Mouse (Mus musculus) kidney, adult 2 months (tissue): Measurements from ENCODE around the gene H2-Aa. TPM values are rescaled to one million over a fixed set of nuclear protein-coding genes. Genes with fewer than 3 reads are reported as not detected.

Experiments used
- DNase-seq: peaks from one replicate; pipeline ENCODE4 v3.0.0; 2021
- H3K27ac ChIP-seq: fragments of 200-500 bp; 2 replicates; pipeline ENCODE4 v1.5.1; 2012; ENCODE audit warnings: low read depth, low read length, control low read depth, inconsistent platforms; ENCODE audit not compliant: insufficient read depth
- H3K27me3 ChIP-seq: fragments of 200-500 bp; replicated peaks from 2 replicates; pipeline ENCODE4 v1.6.1; 2012; ENCODE audit warnings: mild to moderate bottlenecking, moderate library complexity, low read length, inconsistent platforms; ENCODE audit not compliant: control insufficient read depth, insufficient read depth
- H3K36me3 ChIP-seq: fragments of 200-500 bp; 2 replicates; pipeline ENCODE4 v1.6.1; 2012; ENCODE audit warnings: mild to moderate bottlenecking, moderate library complexity, low read length, inconsistent platforms; ENCODE audit not compliant: control insufficient read depth, insufficient read depth
- H3K4me1 ChIP-seq: fragments of 200-500 bp; 2 replicates; pipeline ENCODE4 v1.6.1; 2011; ENCODE audit warnings: low read length; ENCODE audit not compliant: control insufficient read depth, insufficient read depth
- H3K4me3 ChIP-seq: fragments of 200-500 bp; 2 replicates; pipeline ENCODE4 v1.5.1; 2011; ENCODE audit warnings: mild to moderate bottlenecking, low read depth, low read length, control low read depth; ENCODE audit not compliant: insufficient read depth
- CTCF ChIP-seq: fragments of 200-500 bp; conservative IDR thresholded peaks from 2 replicates; pipeline ENCODE4 v1.5.1; 2011; ENCODE audit warnings: low read depth, mild to moderate bottlenecking, control low read depth, low read length, moderate library complexity, mixed read lengths; ENCODE audit not compliant: insufficient read depth, insufficient read length
- POLR2A ChIP-seq: fragments of 200-500 bp; IDR thresholded peaks from one replicate; pipeline ENCODE4 v1.6.1; 2011; ENCODE audit warnings: low read depth, low read length, control low read depth
- WGBS: fragments of 180-500 bp; shearing (Covaris S2); methylation state at CpG from one replicate; pipeline ENCODE4 v1.1.7; 2018; 5-methylcytosine and 5-hydroxymethylcytosine counted together
- polyA plus RNA-seq: library from polyadenylated mRNA; depleted of rRNA; stranded (reverse); fragments of >200 nt; gene quantifications from 2 replicates; pipeline ENCODE4 v1.2.3, GENCODE M21; 2012; rRNA removed

Gene H2-Aa
- 192 and 298 TPM in 2 replicates for polyA plus RNA-seq

DNA sequence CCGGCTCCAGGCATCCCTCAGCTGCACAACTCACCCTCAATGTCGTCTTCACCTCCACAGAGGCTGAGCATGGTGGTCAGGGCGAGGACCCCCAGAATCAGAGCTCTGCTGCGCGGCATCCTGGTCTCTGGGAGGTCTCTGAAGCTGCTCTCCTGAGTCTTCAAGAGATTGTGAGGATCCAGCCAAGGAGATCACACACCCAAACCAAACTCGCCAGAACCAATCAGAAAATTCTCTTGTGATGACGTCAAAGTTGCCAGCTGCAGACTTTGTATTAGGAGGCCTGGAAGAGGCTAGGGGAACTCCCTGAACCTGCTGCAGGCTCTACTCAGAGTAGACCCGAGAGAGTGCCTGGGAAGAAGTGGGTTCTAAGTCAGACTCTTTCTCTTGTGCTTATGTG is at the start of gene H2-Aa:
H2-Aa (minus strand) TSS at position 176 of the 400 bp plus-strand sequence.
- Histone ChIP-seq H3K27ac (no peak within 1 kb of the TSS), H3K4me3 (peak within 1 kb of the TSS; percentile 13; the same call in 1 of the 2 replicates), H3K4me1 (no peaks in the 10 kb centered on the region), H3K27me3 (no peaks in the 10 kb centered on the region), H3K36me3 (no peaks in the 10 kb centered on the region)
- no peak for TF ChIP-seq POLR2A
- no peak for TF ChIP-seq CTCF
- WGBS, result 18% methylated on average over 8 of the region's 8 CpGs
- DNase-seq, result peak; percentile 93

DNA sequence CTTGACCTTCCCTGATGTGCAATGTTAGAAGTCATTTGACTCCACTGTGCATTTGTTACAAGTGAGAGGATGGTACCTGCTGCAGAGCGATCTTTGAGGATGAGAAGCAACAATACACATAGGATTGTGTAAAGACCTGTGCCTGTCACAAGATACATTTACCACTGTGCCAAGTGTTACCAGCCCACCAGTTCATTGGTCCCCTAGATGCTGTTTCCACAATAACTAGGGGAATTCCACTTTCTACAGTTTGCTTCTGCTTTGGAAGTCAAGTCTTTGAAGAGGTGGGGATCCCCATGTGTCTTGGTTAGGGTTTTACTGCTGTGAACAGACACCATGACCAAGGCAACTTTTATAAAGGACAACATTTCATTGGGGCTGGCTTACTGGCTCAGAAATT is 43.6 kb upstream of the H2-Aa start:
- Histone ChIP-seq H3K36me3 (no peaks in the 10 kb centered on the region), H3K4me3 (no peak overlapping the region), H3K27me3 (no peaks in the 10 kb centered on the region), H3K4me1 (no peaks in the 10 kb centered on the region), H3K27ac (no peak overlapping the region)
- 90% methylated on average over 1 of the region's 1 CpGs for WGBS
- TF ChIP-seq POLR2A, result no peak
- no peak for TF ChIP-seq CTCF
- no peak for DNase-seq

DNA sequence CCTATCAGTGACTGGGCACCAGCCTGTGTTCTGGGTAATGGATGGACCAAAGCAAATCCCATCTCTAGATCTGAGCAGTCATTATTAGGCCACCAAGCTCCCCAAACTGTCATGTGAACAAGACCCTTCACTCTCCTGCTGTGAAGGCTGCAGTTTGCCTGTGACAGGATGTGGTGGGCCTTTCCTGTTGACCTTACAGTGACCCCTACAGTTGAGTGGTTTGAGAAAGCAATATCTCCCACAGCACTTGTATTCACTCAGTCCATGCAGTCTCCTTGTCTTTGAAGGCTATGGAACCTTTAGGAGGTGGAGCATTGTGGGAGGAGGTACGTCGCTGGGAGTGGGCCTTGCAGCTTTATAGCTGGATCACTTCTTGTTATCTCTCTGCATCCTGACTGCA is 42.2 kb upstream of the H2-Aa start:
- Histone ChIP-seq H3K27me3 (no peaks in the 10 kb centered on the region), H3K36me3 (no peaks in the 10 kb centered on the region), H3K4me3 (no peak overlapping the region), H3K4me1 (no peaks in the 10 kb centered on the region), H3K27ac (no peak overlapping the region)
- DNase-seq, result no peak
- TF ChIP-seq CTCF (no peak), POLR2A (no peak)
- WGBS, result 66% methylated on average over 2 of the region's 2 CpGs

DNA sequence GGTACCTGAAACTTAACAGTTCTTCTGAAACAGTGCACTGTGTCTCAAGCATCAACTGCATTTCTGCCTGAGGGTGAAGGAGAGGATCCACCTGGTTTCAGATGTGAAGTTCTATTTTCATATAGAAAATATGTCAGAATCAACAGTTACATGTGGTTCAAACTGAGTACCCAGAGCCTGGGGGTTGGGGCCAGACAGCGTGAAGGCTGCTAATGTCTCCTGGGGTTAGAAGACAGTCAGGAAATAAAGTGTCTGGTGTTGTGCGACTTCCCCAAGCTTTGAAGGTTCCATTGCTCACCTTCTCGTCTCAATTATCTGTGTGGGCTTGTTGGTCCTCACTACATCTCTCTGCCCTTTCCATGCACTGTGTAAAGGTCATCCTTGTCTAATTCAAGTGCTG is 38.8 kb upstream of the H2-Aa start:
- WGBS, result 75% methylated on average over 3 of the region's 3 CpGs
- no peak for DNase-seq
- H3K4me1 ChIP-seq, result no peaks in the 10 kb centered on the region
- TF ChIP-seq CTCF (no peak), POLR2A (no peak)
- H3K36me3 ChIP-seq, result no peaks in the 10 kb centered on the region
- H3K27me3 ChIP-seq, result no peaks in the 10 kb centered on the region
- H3K27ac ChIP-seq, result no peak overlapping the region
- no peak overlapping the region for H3K4me3 ChIP-seq

DNA sequence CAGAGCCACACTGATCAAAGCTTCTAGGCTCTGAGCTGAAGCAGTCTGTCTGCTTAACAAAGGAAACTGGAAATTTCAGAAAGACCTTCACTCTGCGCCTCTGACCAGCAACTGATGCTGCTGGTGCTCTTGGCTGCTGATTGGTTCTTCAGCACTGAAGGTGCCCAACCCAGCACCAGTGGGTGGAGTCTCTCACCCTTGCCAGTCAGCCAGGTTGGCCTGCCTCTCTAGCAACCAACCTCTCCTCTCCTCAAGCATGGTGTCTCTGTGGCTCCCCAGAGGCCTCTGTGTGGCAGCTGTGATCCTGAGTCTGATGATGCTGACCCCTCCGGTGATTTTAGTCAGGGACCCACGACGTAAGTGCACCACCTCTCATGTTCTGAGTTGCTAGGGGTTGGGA is 37.8 kb upstream of the H2-Aa start, which contains the start of gene H2-Eb2:
H2-Eb2 (plus strand) TSS at position 230 of the 400 bp plus-strand sequence.
- Histone ChIP-seq H3K27ac (no peak within 1 kb of the TSS), H3K4me1 (no peaks in the 10 kb centered on the region), H3K36me3 (no peaks in the 10 kb centered on the region), H3K4me3 (no peak within 1 kb of the TSS), H3K27me3 (no peaks in the 10 kb centered on the region; the same call in 1 of the 2 replicates)
- no peak for DNase-seq
- WGBS, result 53% methylated on average over 4 of the region's 4 CpGs
- TF ChIP-seq POLR2A (no peak), CTCF (no peak)

DNA sequence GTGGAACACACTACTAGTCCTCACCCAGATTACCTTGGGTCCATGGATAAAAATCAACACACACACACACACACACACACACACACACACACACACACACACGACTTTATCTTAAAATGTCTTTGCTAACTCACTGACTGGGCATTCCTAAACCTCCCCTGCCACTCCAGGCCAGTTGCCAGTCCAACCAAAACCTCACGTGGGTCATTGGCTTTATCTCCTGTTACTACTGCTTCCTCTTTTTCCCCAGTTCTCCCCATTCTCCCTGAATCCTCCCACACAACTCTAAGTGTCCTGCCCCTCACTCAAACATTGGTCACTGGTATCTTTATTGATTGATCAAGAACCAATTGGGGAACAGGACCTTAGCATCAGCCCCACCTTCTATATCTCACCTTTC is 29.7 kb upstream of the H2-Aa start:
- 22% methylated on average over 2 of the region's 2 CpGs for WGBS
- H3K4me1 ChIP-seq, result no peaks in the 10 kb centered on the region
- H3K4me3 ChIP-seq, result no peak overlapping the region
- H3K36me3 ChIP-seq, result no peaks in the 10 kb centered on the region
- TF ChIP-seq CTCF, result no peak
- no peak for DNase-seq
- H3K27me3 ChIP-seq, result no peaks in the 10 kb centered on the region; the same call in 1 of the 2 replicates
- H3K27ac ChIP-seq, result no peak overlapping the region

DNA sequence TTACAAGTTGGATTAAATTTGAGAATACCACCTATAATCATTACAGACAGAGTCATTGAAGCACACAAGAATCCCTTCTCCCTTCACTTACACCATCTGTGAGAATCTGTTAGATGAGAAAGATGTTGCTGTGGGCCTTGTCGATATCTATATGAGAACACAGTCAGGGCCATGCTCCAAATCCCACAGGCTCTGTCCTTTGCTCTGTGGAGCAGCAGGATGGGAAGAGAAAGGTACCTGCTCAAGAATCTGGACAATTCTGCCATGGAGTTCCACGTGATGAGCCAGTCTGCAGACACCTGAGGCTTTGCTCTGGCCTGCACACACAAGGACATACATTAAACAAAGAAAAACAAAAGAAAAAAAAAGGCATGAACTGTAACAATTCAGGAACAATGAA is 29.1 kb upstream of the H2-Aa start:
- Histone ChIP-seq H3K36me3 (no peaks in the 10 kb centered on the region), H3K27me3 (no peaks in the 10 kb centered on the region; the same call in 1 of the 2 replicates), H3K4me1 (no peaks in the 10 kb centered on the region), H3K27ac (no peak overlapping the region), H3K4me3 (no peak overlapping the region)
- WGBS, result 77% methylated on average over 2 of the region's 2 CpGs
- DNase-seq, result no peak
- TF ChIP-seq CTCF (no peak), POLR2A (no peak)
